Mouse (Mus musculus): Measurements from ENCODE around the gene Tspoap1. TPM values are rescaled to one million over a fixed set of nuclear protein-coding genes. Genes with fewer than 3 reads are reported as not detected.

The Tspoap1 gene
- total and polyA plus RNA-seq, 3 experiments, result 12.3 to 36.9 (median 12.8) TPM

- H3K27ac ChIP-seq (ENCODE audit: insufficient read depth, low read depth), result no peak overlapping the region
- dilution Hi-C loops (cut with MboI; ENCODE audit: extremely low pct_ligation_motif_present, extremely low pct_unique_long_range_greater_than_20kb, low sequenced_read_pairs) (no loop called here), in situ Hi-C loops (cut with MboI; ENCODE audit: low pct_ligation_motif_present, low pct_unique_long_range_greater_than_20kb, low sequenced_read_pairs) (no loop called here)
- TF ChIP-seq RCOR1 (conservative IDR thresholded peaks at IDR 0.05; ENCODE audit: low read depth, low read length), result no peak
- no peak for TF ChIP-seq POLR2AphosphoS2 (IDR thresholded peaks at IDR 0.05; ENCODE audit: low read depth, low read length)
- TF ChIP-seq MYC (IDR thresholded peaks at IDR 0.05; ENCODE audit: low read depth, low read length), result no peak
- no peak for TF ChIP-seq JUND (conservative IDR thresholded peaks at IDR 0.05; ENCODE audit: low read depth, low read length)
- TF ChIP-seq MAZ (IDR thresholded peaks at IDR 0.05; ENCODE audit: low read depth, low read length), result no peak
- TF ChIP-seq CTCF (conservative IDR thresholded peaks at IDR 0.05 in 1 of 2, IDR thresholded peaks at IDR 0.05 in 1 of 2; ENCODE audit: low read depth in 2 of 2, low read length in 2 of 2), result no peak
- TF ChIP-seq MAFK (IDR thresholded peaks at IDR 0.05; ENCODE audit: insufficient replicate concordance, low read length), result no peak
- no peak for TF ChIP-seq NRF1 (IDR thresholded peaks at IDR 0.05; ENCODE audit: low read depth, low read length)
- no peak for TF ChIP-seq USF2 (conservative IDR thresholded peaks at IDR 0.05; ENCODE audit: low read depth, low read length)
- no peak for TF ChIP-seq ZKSCAN1 (IDR thresholded peaks at IDR 0.05; ENCODE audit: borderline replicate concordance, low read depth, low read length)
- no peak for TF ChIP-seq MEF2A (IDR thresholded peaks at IDR 0.05; ENCODE audit: borderline replicate concordance, low read depth, low read length)
- TF ChIP-seq ETS1 (conservative IDR thresholded peaks at IDR 0.05; ENCODE audit: low read depth, low read length), result no peak
- no peak for TF ChIP-seq UBTF (IDR thresholded peaks at IDR 0.05; ENCODE audit: low read depth, low read length)
- TF ChIP-seq ZNF384 (IDR thresholded peaks at IDR 0.05; ENCODE audit: low read depth, low read length), result no peak
- TF ChIP-seq ELF1 (IDR thresholded peaks at IDR 0.05; ENCODE audit: low read depth, low read length), result no peak
- TF ChIP-seq EP300 (IDR thresholded peaks at IDR 0.05; ENCODE audit: low read length), result no peak
- TF ChIP-seq IRF4 (IDR thresholded peaks at IDR 0.05; ENCODE audit: low read depth, low read length), result no peak
- no peak for TF ChIP-seq NELFE (IDR thresholded peaks at IDR 0.05; ENCODE audit: low read depth, low read length)
- TF ChIP-seq BHLHE40 (IDR thresholded peaks at IDR 0.05; ENCODE audit: low read depth, low read length), result no peak
- TF ChIP-seq PAX5 (IDR thresholded peaks at IDR 0.05; ENCODE audit: low read length), result no peak
- H3K4me1 ChIP-seq (ENCODE audit: control insufficient read depth in 1 of 2, insufficient read depth in 2 of 2), result peaks cover 0 to 26% of the 10 kb centered on the region in 2 experiments; a peak in 3 of 4 replicates
- no peak for DNase-seq (ENCODE audit: extremely low read depth)
- no peak overlapping the region for H3K4me2 ChIP-seq (ENCODE audit: insufficient read depth, low read depth, poor library complexity, severe bottlenecking)
- H3K9ac ChIP-seq (ENCODE audit: insufficient read depth, low read depth), result no peak overlapping the region
- H3K79me2 ChIP-seq (replicated peaks; ENCODE audit: control insufficient read depth, extremely low read depth, insufficient read depth, poor library complexity, severe bottlenecking), result peaks cover 9% of the 10 kb centered on the region
- H3K9me3 ChIP-seq (replicated peaks; ENCODE audit: low read length), result peaks cover 13% of the 10 kb centered on the region
- H3K4me3 ChIP-seq (replicated peaks in 1 of 3; ENCODE audit: low read depth in 2 of 3, low read length in 2 of 3, poor library complexity in 1 of 3), result no peak overlapping the region
- H3K27me3 ChIP-seq (replicated peaks), result no peaks in the 10 kb centered on the region
- peaks cover 58 to 93% of the 10 kb centered on the region in 2 experiments for H3K36me3 ChIP-seq (replicated peaks in 1 of 2; ENCODE audit: control insufficient read depth in 1 of 2, insufficient read depth in 1 of 2, low read length in 1 of 2)
Measured at GRCm38 (mm10) chr11:87722168-87722567, 38.2 kb upstream of the Tspoap1 start.

GRCm38 (mm10) chr11:87722891-87723290 lies 37.5 kb upstream of the Tspoap1 start:
- dilution Hi-C loops (cut with MboI; ENCODE audit: extremely low pct_ligation_motif_present, extremely low pct_unique_long_range_greater_than_20kb, low sequenced_read_pairs) (no loop called here), in situ Hi-C loops (cut with MboI; ENCODE audit: low pct_ligation_motif_present, low pct_unique_long_range_greater_than_20kb, low sequenced_read_pairs) (no loop called here)
- Histone ChIP-seq H3K27me3 (replicated peaks) (no peaks in the 10 kb centered on the region), H3K9ac (ENCODE audit: insufficient read depth, low read depth) (no peak overlapping the region), H3K9me3 (replicated peaks; ENCODE audit: low read length) (peaks cover 10% of the 10 kb centered on the region), H3K4me2 (ENCODE audit: insufficient read depth, low read depth, poor library complexity, severe bottlenecking) (no peak overlapping the region), H3K36me3 (replicated peaks in 1 of 2; ENCODE audit: control insufficient read depth in 1 of 2, insufficient read depth in 1 of 2, low read length in 1 of 2) (peaks cover 62 to 97% of the 10 kb centered on the region in 2 experiments), H3K4me3 (replicated peaks in 1 of 3; ENCODE audit: low read depth in 2 of 3, low read length in 2 of 3, poor library complexity in 1 of 3) (no peak overlapping the region), H3K27ac (ENCODE audit: insufficient read depth, low read depth) (no peak overlapping the region), H3K4me1 (ENCODE audit: control insufficient read depth in 1 of 2, insufficient read depth in 2 of 2) (peaks cover 0 to 26% of the 10 kb centered on the region in 2 experiments; a peak in 3 of 4 replicates), H3K79me2 (replicated peaks; ENCODE audit: control insufficient read depth, extremely low read depth, insufficient read depth, poor library complexity, severe bottlenecking) (peaks cover 9% of the 10 kb centered on the region)
- DNase-seq (ENCODE audit: extremely low read depth), result peak; percentile 43
- no peak for TF ChIP-seq ZNF384 (IDR thresholded peaks at IDR 0.05; ENCODE audit: low read depth, low read length)
- TF ChIP-seq MAFK (IDR thresholded peaks at IDR 0.05; ENCODE audit: insufficient replicate concordance, low read length), result no peak
- no peak for TF ChIP-seq ZMIZ1 (IDR thresholded peaks at IDR 0.05; ENCODE audit: low read depth, low read length)
- no peak for TF ChIP-seq CHD1 (IDR thresholded peaks at IDR 0.05; ENCODE audit: low read depth, low read length)
- TF ChIP-seq ELF1 (IDR thresholded peaks at IDR 0.05; ENCODE audit: low read depth, low read length), result no peak
- peak; percentile 8 to 81; a peak in 2 of 4 replicates for TF ChIP-seq CTCF (conservative IDR thresholded peaks at IDR 0.05 in 1 of 2, IDR thresholded peaks at IDR 0.05 in 1 of 2; ENCODE audit: low read depth in 2 of 2, low read length in 2 of 2)
- TF ChIP-seq JUND (conservative IDR thresholded peaks at IDR 0.05; ENCODE audit: low read depth, low read length), result no peak
- no peak for TF ChIP-seq NELFE (IDR thresholded peaks at IDR 0.05; ENCODE audit: low read depth, low read length)
- no peak for TF ChIP-seq IRF4 (IDR thresholded peaks at IDR 0.05; ENCODE audit: low read depth, low read length)
- no peak for TF ChIP-seq ZC3H11A (IDR thresholded peaks at IDR 0.05; ENCODE audit: low read depth, low read length)
- TF ChIP-seq BHLHE40 (IDR thresholded peaks at IDR 0.05; ENCODE audit: low read depth, low read length), result no peak
- peak; percentile 48 for TF ChIP-seq RAD21 (IDR thresholded peaks at IDR 0.05; ENCODE audit: low read depth, low read length)
- TF ChIP-seq UBTF (IDR thresholded peaks at IDR 0.05; ENCODE audit: low read depth, low read length), result no peak
- TF ChIP-seq USF1 (IDR thresholded peaks at IDR 0.05; ENCODE audit: low read depth, low read length), result no peak
- TF ChIP-seq MEF2A (IDR thresholded peaks at IDR 0.05; ENCODE audit: borderline replicate concordance, low read depth, low read length), result no peak
- no peak for TF ChIP-seq RCOR1 (conservative IDR thresholded peaks at IDR 0.05; ENCODE audit: low read depth, low read length)
- no peak for TF ChIP-seq PAX5 (IDR thresholded peaks at IDR 0.05; ENCODE audit: low read length)
- peak; percentile 67 for TF ChIP-seq SMC3 (IDR thresholded peaks at IDR 0.05; ENCODE audit: low read depth, low read length)
- TF ChIP-seq CHD2 (IDR thresholded peaks at IDR 0.05; ENCODE audit: low read length), result no peak
- TF ChIP-seq JUN (IDR thresholded peaks at IDR 0.05; ENCODE audit: insufficient read depth, low read depth, low read length), result no peak
- no peak for TF ChIP-seq MAZ (IDR thresholded peaks at IDR 0.05; ENCODE audit: low read depth, low read length)
- TF ChIP-seq USF2 (conservative IDR thresholded peaks at IDR 0.05; ENCODE audit: low read depth, low read length), result no peak
- no peak for TF ChIP-seq TCF12 (IDR thresholded peaks at IDR 0.05; ENCODE audit: low read depth, low read length)
- TF ChIP-seq POLR2A (IDR thresholded peaks at IDR 0.05; ENCODE audit: low read depth, low read length), result no peak

All from CH12.LX (cell line).